Mouse (Mus musculus) heart, embryonic 12.5 days (tissue): Measurements from ENCODE around the gene Fmnl2. TPM values are rescaled to one million over a fixed set of nuclear protein-coding genes. Genes with fewer than 3 reads are reported as not detected.

Experiments used
- ATAC-seq: fragments of 200-750 bp; cut with Nextera tagmentation; 2 replicates; pipeline ENCODE4 v1.8.0; 2017; ENCODE audit warnings: moderate TSS enrichment, moderate library complexity; ENCODE audit not compliant: insufficient number of reproducible peaks, low FRiP score
- H3K27ac ChIP-seq: fragments of 300-500 bp; sonication (generic); 2 replicates; pipeline ENCODE4 v1.5.1; 2016; ENCODE audit warnings: mild to moderate bottlenecking, moderate library complexity; ENCODE audit not compliant: poor library complexity, severe bottlenecking
- H3K27me3 ChIP-seq: fragments of 300-500 bp; sonication (generic); replicated peaks from 2 replicates; pipeline ENCODE4 v1.6.1; 2016; ENCODE audit warnings: mild to moderate bottlenecking, moderate library complexity
- H3K36me3 ChIP-seq: fragments of 300-500 bp; sonication (generic); 2 replicates; pipeline ENCODE4 v1.6.1; 2016; ENCODE audit warnings: mild to moderate bottlenecking, moderate library complexity
- H3K4me1 ChIP-seq: fragments of 300-500 bp; sonication (generic); replicated peaks from 2 replicates; pipeline ENCODE4 v1.6.1; 2016; ENCODE audit warnings: mild to moderate bottlenecking
- H3K4me2 ChIP-seq: fragments of 300-500 bp; sonication (generic); 2 replicates; pipeline ENCODE4 v1.6.1; 2016; ENCODE audit warnings: mild to moderate bottlenecking, moderate library complexity
- H3K4me3 ChIP-seq: fragments of 300-500 bp; sonication (generic); 2 replicates; pipeline ENCODE4 v1.5.1; 2016; ENCODE audit warnings: mild to moderate bottlenecking
- H3K9ac ChIP-seq: fragments of 300-500 bp; sonication (generic); 2 replicates; pipeline ENCODE4 v1.6.1; 2016; ENCODE audit warnings: mild to moderate bottlenecking, moderate library complexity
- H3K9me3 ChIP-seq: fragments of 300-500 bp; sonication (generic); replicated peaks from 2 replicates; pipeline ENCODE4 v1.6.1; 2016; ENCODE audit warnings: mild to moderate bottlenecking, moderate library complexity
- WGBS: fragments of 180-500 bp; shearing (Covaris S2); methylation state at CpG from one replicate; pipeline ENCODE4 v1.1.7; 2016; 5-methylcytosine and 5-hydroxymethylcytosine counted together
- polyA plus RNA-seq: library from polyadenylated mRNA; unstranded; fragments of >200 nt; fragmentation: Nextera tagmentation; extraction: Ambion mirVana; gene quantifications from 2 replicates; pipeline ENCODE4 v1.2.1, GENCODE M21; 2016

Gene Fmnl2
- polyA plus RNA-seq, 1 experiment from 2014 or later = 1.1 TPM

DNA sequence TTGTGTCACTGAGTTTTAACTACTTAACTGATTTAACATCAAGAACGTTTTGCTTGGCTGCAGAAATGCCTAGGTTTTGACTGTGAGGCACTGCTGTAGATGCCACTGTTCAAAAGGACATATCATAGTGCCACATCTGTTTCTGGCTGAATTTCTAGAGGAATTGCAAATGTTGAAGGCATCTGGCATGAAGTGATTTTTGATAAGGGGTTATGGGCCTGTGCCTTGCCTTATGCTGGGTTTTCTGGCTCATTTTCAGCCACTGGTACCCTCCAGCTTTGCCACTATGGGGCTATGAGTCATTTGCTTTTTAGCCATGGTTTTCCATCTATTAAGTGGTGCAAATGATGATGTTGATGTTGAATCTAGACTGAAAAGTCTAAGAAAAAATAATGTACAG is 117.1 kb downstream of the Fmnl2 start:
- H3K9me3 ChIP-seq = no peaks in the 10 kb centered on the region

DNA sequence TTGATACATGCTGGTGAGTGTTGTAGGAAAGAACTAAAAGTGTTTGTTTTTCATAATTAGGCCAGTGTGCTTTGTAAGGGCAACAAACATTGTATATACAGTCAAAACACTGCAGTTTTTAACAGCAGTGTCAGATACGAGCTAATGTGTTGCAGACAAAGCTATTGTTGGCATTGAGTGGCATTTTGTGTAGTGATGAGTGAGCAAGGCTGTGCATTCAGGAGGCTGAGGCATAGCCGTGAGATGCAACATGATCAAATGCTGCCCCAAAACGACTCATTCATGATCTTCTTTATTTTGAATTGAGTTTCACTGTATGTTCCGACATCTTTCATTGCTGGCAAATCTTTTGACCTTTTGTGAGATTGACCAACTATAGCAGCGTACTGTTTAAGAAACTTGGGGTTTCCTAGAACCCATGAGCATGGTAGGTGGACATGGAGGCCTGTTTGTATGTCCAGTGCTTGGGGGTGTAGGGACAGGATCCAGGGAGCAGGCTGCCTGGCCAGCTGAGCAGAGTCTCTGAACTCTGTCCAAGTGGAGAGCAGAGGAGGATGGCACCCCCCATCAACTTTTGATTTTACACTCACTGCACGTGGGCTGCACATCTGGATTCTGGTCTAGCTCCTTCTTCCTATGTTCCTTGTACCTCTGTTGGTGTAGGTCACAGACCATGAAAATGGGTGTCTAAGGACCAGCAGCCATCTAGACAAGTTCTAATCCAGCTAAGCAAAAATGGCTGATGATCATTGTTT is 120.4 kb downstream of the Fmnl2 start:
- no peak overlapping the region for H3K9ac ChIP-seq
- no peak overlapping the region for H3K4me2 ChIP-seq
- WGBS = 74% methylated on average over 6 of the region's 6 CpGs
- no peaks in the 10 kb centered on the region for H3K36me3 ChIP-seq
- H3K27ac ChIP-seq = no peak overlapping the region
- H3K27me3 ChIP-seq = no peaks in the 10 kb centered on the region
- H3K9me3 ChIP-seq = no peaks in the 10 kb centered on the region
- ATAC-seq = no peak
- no peak overlapping the region for H3K4me3 ChIP-seq
- peaks cover 22% of the 10 kb centered on the region for H3K4me1 ChIP-seq

More for the DNA sequence above, 117.1 kb downstream of the Fmnl2 start:
- Histone ChIP-seq H3K4me1 (peaks cover 10% of the 10 kb centered on the region), H3K9ac (no peak overlapping the region), H3K4me2 (no peak overlapping the region), H3K27me3 (no peaks in the 10 kb centered on the region), H3K27ac (no peak overlapping the region), H3K36me3 (no peaks in the 10 kb centered on the region), H3K4me3 (no peak overlapping the region)
- WGBS = 57% methylated on average over 1 of the region's 1 CpGs
- no peak for ATAC-seq

DNA sequence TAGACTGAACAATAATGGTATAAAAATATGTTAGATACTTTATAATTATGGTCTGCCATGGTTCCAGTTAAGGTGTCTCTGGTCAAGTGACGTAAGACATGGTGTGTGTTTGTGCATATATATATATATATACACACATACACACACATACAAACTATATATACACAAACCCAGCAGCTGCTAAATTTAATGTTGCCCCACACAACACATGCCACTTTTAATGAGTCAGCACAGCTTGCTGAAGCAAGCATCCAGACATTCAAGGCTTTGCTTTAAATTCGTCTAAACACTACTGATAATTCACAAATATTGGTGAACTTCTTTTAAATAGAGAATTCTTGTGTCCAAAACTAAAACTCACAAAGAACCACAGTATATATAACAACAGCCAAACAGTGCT is 121.1 kb downstream of the Fmnl2 start:
- WGBS = 85% methylated on average over 2 of the region's 2 CpGs
- ATAC-seq = no peak
- Histone ChIP-seq H3K4me2 (no peak overlapping the region), H3K36me3 (no peaks in the 10 kb centered on the region), H3K27ac (no peak overlapping the region), H3K4me1 (peaks cover 22% of the 10 kb centered on the region), H3K27me3 (no peaks in the 10 kb centered on the region), H3K9ac (no peak overlapping the region), H3K9me3 (no peaks in the 10 kb centered on the region), H3K4me3 (no peak overlapping the region)

DNA sequence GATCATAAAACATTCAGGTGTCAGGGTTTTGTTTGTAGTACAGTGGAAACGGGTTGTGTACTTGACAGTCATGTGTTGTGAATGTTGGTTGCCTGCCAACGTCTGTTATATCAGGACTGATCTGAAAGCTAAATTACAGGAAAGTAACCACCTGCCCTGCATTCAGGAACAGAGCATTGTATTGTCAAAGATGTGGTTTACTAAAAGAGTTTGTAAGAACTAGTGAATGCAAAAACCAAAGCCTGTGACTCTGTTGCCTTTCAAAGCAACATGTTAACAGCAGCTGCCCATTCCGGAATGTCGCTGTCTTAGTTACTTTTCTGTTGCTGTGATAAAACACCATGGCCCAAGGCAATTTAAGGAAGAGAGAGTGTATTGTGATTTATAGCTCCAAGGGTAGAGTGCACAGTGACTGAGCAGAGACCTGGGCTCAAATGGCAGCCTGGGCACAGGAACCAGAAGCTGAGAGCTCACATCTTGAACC is 121.7 kb downstream of the Fmnl2 start:
- no peaks in the 10 kb centered on the region for H3K36me3 ChIP-seq
- H3K27ac ChIP-seq = no peak overlapping the region; the same call in 1 of the 2 replicates
- ATAC-seq = no peak
- H3K4me3 ChIP-seq = no peak overlapping the region
- H3K4me2 ChIP-seq = no peak overlapping the region
- H3K9ac ChIP-seq = no peak overlapping the region
- 47% methylated on average over 4 of the region's 4 CpGs for WGBS
- H3K27me3 ChIP-seq = no peaks in the 10 kb centered on the region
- peaks cover 22% of the 10 kb centered on the region for H3K4me1 ChIP-seq
- no peaks in the 10 kb centered on the region for H3K9me3 ChIP-seq

DNA sequence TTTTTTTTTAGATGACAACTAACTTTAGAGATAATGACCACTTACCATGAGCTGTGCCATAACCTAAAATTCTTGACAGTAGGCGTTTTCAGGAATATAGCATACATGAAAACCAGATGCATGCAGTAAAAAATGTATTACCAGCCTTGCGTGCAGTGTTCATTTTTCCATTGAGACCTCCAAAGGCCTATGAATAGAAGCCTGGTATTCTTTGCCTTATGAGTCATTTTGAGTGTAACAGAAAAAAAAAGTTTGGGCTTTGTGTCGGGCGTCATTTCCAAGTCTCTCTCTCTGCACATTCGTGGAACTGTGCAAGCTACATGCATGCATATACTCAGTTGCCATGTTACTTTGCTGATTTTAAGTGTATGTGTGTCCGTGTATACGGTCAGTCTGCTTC is 123.5 kb downstream of the Fmnl2 start:
- no peaks in the 10 kb centered on the region for H3K36me3 ChIP-seq
- no peak overlapping the region for H3K4me3 ChIP-seq
- H3K9me3 ChIP-seq = no peaks in the 10 kb centered on the region
- H3K9ac ChIP-seq = no peak overlapping the region
- no peaks in the 10 kb centered on the region for H3K27me3 ChIP-seq
- H3K27ac ChIP-seq = no peak overlapping the region
- 74% methylated on average over 7 of the region's 7 CpGs for WGBS
- H3K4me1 ChIP-seq = peaks cover 32% of the 10 kb centered on the region
- ATAC-seq = no peak
- no peak overlapping the region for H3K4me2 ChIP-seq

DNA sequence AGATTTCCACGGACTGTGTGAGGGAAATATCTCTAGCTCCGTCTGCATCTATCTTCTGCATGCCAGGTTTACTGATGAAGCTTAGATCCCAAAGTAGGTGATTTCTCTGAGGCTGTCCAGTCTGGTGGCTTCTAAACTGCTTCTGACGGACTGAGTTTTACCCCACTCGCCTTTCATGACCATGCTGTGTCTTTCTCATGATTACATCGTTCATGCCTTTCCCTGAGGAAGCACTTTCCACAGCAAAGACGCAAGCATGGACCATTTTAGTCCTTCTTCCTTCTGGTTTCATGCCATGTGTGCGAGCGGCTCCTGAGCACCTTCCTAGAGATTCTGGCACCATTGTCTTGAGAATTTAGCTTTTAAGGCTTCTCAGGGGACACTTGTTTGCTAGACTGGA is 123.9 kb downstream of the Fmnl2 start:
- H3K36me3 ChIP-seq = no peaks in the 10 kb centered on the region
- WGBS = 83% methylated on average over 8 of the region's 8 CpGs
- H3K27ac ChIP-seq = no peak overlapping the region
- H3K4me3 ChIP-seq = no peak overlapping the region
- H3K4me1 ChIP-seq = peaks cover 32% of the 10 kb centered on the region
- H3K4me2 ChIP-seq = no peak overlapping the region
- no peak for ATAC-seq
- no peaks in the 10 kb centered on the region for H3K27me3 ChIP-seq
- no peaks in the 10 kb centered on the region for H3K9me3 ChIP-seq
- H3K9ac ChIP-seq = no peak overlapping the region

DNA sequence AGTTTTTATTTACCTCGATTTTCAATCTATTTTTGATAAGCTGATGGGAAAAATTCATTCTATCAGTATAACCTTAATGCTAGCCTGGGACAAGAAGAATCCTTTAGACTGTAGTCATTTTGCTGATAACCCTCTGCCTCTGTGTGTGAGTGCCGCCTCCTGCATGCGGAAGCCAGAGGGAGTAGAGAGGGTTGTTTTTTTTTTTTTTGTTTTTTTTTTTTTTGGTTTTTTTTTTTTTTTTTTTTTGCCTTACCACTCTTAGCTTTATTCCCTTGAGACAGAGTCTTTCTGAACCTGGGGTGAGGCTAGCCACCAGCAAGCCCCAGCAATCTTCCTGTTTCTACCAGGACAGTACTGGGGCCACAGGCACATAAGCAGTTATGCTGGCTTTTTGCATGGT is 124.8 kb downstream of the Fmnl2 start:
- peaks cover 32% of the 10 kb centered on the region for H3K4me1 ChIP-seq
- no peak overlapping the region for H3K4me3 ChIP-seq
- H3K4me2 ChIP-seq = no peak overlapping the region
- H3K27me3 ChIP-seq = no peaks in the 10 kb centered on the region
- H3K27ac ChIP-seq = no peak overlapping the region
- no peaks in the 10 kb centered on the region for H3K36me3 ChIP-seq
- 70% methylated on average over 3 of the region's 3 CpGs for WGBS
- no peak overlapping the region for H3K9ac ChIP-seq
- H3K9me3 ChIP-seq = no peaks in the 10 kb centered on the region
- ATAC-seq = no peak

DNA sequence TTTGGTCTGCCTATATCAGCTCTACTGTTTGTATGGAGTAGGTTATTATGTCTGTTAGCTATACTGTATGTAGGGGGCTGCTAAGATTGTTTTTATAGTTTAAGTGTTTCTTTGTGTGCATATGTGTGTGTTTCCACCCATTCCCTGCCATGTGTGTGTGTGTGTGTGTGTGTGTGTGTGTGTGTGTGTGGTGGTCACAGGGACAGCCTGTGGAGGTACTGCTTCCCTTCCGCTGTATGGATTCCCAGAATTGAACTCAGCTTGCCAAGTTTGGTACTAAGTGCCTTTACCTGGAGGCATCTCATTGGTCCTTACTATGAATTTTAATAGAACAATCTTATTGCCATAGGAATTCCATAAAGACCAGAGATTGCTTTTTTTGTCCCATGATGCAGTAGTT is 126.9 kb downstream of the Fmnl2 start:
- Histone ChIP-seq H3K9ac (no peak overlapping the region), H3K27ac (no peak overlapping the region), H3K4me1 (peaks cover 25% of the 10 kb centered on the region), H3K9me3 (no peaks in the 10 kb centered on the region), H3K36me3 (no peaks in the 10 kb centered on the region), H3K4me3 (no peak overlapping the region), H3K4me2 (no peak overlapping the region), H3K27me3 (no peaks in the 10 kb centered on the region)
- ATAC-seq = no peak
- whole genome bisulfite sequencing = 95% methylated on average over 1 of the region's 1 CpGs

DNA sequence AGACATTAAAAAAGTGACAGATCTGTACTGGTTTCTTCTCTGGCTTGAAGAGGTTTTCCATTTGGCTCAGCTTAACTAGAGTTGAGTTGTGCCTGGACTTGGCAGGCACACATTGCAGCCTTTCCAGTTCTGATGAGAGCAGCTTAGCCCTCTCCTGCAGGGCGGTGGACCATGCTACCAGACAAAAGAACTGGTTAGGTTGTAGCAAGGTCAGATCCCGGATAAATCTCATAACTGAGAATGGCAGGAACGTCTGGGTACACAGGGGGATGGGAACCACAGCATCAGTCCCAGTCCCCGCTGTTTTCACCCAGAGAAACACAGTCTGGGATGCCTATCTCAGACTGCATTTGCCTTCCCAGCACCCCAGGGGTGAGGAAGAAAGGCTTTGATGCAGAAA is 127.5 kb downstream of the Fmnl2 start:
- Histone ChIP-seq H3K9me3 (no peaks in the 10 kb centered on the region), H3K27me3 (no peaks in the 10 kb centered on the region), H3K9ac (no peak overlapping the region), H3K36me3 (no peaks in the 10 kb centered on the region), H3K4me1 (peaks cover 19% of the 10 kb centered on the region), H3K27ac (no peak overlapping the region), H3K4me3 (no peak overlapping the region), H3K4me2 (no peak overlapping the region)
- 39% methylated on average over 4 of the region's 4 CpGs for WGBS
- ATAC-seq = no peak

DNA sequence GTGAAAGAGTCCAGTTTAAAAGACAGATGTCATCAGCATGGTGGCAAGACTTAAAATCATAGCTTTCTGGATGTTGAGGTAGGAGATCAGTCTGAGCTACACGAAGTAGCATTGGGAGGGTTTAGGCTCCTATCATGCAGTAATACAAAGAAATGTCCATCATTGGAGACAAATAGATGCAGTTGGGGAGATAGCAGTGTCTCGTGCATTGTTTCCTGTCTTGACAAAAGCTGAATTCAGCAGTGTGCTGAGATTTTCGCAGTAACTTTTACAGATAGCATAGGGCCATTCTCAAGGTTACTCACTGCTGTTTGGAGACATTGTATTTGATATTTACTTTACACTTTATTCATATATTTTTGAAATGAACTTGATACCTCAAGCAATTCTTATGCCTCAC is 128.7 kb downstream of the Fmnl2 start:
- H3K4me2 ChIP-seq = no peak overlapping the region
- no peak overlapping the region for H3K9ac ChIP-seq
- peaks cover 13% of the 10 kb centered on the region for H3K4me1 ChIP-seq
- H3K27ac ChIP-seq = no peak overlapping the region
- H3K4me3 ChIP-seq = no peak overlapping the region
- no peaks in the 10 kb centered on the region for H3K36me3 ChIP-seq
- H3K27me3 ChIP-seq = no peaks in the 10 kb centered on the region
- WGBS = 62% methylated on average over 3 of the region's 3 CpGs
- no peak for ATAC-seq
- H3K9me3 ChIP-seq = no peaks in the 10 kb centered on the region

DNA sequence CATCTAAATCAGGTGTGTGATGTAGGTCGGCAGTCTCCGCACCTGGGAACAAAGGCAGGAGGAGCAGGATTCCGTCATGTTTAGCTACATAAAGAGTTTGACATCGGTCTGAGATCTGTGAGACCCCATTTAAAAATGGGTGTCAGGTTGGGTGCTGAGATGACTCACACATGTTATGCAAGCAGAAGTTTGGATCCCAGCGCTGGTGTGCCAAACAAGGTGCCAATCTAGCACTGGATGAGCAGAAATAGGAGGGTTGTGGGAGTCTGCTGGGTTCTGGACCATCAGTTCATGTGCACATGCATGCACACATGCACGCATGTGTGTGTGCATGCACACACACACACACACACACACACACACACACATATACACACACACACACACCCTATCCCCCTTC is 129.4 kb downstream of the Fmnl2 start:
- Histone ChIP-seq H3K9ac (no peak overlapping the region), H3K4me2 (no peak overlapping the region), H3K36me3 (no peaks in the 10 kb centered on the region), H3K9me3 (no peaks in the 10 kb centered on the region), H3K27me3 (no peaks in the 10 kb centered on the region), H3K4me3 (no peak overlapping the region), H3K27ac (no peak overlapping the region), H3K4me1 (peaks cover 15% of the 10 kb centered on the region)
- 91% methylated on average over 6 of the region's 6 CpGs for WGBS
- ATAC-seq = no peak
